Mouse (Mus musculus): Measurements from ENCODE around the gene Filip1.

Gene Filip1

DNA sequence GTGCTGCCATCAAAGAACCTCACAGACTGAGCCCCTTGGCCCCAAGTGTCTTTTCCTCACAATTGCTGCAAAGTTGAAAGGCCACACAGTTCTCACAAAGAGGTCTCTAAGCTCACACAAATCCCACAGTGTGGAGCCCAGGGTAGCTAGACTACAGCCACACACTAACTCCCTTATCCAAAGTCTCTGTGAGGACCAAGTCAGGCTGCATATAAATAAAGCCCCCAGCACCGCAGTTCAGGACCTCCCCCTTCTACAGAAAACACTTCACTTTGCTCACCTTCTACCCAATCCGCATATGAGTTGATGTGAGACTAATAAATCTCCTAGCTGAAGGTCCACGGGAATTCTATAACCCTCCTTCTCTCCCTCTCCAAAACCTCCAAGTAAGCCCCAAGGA, 228.2 kb downstream of the Filip1 start:
- no peak for DNase-seq (ENCODE audit: low read depth, low spot score)

DNA sequence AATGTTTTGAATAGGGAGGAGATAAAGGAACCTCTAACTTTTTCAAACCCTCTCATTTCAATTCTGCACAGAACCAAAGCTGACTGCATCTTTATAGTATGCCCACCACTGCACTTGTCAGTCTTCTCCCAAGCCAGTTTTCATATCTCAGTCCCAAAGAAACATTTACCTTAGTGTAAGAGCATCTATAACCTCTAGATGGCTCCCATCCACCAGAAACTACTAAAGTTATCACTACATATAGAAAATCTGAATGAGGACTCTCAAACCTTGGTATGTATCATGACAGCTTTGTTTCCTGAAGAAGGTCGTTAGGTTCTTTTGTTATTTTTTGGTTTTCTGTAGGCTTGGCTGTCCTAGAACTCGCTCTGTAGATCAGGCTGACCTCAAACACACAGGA, 233.3 kb downstream of the Filip1 start:
- no peak for DNase-seq (ENCODE audit: low read depth, low spot score)

DNA sequence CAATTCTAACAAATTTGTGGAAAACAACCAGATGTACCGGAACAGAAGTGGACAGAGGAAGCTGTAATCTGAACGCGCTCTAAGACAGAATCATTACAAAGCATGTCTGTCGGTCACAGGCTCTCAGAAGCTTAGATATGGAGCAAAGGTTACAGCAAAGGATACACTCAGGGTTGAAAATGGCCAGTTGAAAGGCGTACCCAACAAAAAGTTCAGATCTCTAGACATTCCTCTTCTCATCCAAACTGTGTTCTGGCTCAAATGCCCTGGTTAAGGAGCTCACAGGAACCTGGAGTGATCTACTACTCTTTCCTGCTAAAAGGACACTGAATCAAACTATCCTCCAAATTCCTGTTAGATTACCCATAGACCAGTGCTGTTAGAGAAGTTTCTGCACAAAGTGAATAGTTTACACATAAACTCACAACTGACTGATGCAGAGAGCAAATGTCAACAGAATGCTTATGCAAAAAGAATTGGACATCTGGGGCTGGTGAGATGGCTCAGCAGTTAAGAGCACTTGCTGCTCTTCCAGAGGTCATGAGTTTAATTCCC, 245.6 kb downstream of the Filip1 start:
- DNase-seq (ENCODE audit: low read depth, low spot score) = no peak

DNA sequence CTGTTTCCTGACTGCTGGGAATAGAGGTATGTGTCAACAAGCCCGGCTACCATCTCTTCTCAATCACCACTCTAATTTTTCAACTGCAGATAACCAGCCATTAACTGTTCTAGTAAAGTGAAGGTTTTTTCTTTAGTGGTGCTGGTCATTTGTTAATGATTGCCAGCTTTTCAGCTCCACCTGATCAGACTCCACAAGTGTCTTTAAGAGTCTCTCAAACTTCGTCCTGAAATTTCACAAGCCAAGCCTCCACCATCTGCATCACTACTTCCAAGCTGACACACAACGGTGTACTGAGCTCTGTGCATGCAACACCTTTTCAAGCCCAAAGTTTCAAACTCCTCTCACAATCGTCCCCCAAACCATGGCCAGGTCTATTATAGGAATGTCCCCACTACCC, 247.3 kb downstream of the Filip1 start:
- no peak for DNase-seq (ENCODE audit: low read depth, low spot score)

Measured in WW6 (cell line).